ENCODE assay signal across 10 mouse cellular contexts in the genomic region with DNA sequence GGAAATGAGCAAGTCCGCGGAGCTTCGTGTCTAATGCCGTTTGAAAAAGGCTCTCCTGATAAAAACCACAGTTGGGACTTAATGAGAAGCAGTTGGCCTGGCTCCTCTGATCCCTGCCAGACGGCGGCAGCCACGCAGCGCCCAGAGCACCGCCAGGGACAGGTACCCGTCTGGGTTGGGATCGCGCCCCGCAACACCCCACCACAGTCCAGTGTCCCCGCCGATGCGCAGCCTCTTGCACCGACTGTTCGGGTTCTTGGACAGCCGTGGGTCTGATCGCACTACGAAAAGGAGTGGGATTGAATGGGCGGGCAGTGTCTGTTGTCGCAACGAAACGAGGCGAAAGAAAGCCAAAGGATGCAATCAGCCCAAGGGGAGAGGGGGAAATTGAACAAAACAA. TPM values are rescaled to one million over a fixed set of nuclear protein-coding genes. Genes with fewer than 3 reads are reported as not detected.
DNase-seq lines count a peak whose midpoint lies in the region; ATAC-seq lines count a peak whose summit lies in the region.
"Had no signal": no experiment of that assay in that cellular context is flagged by ENCODE, and none has a peak within 500 bp of the region (broad histone marks: within the 10 kb centered on the region; RNA-seq: fewer than 3 reads in every experiment).

No protein-coding gene starts in this region.

- peaks cover 68% of the 10 kb centered on the region for H3K27me3 ChIP-seq in midbrain, embryonic 11.5 days (ENCODE audit: control insufficient read depth, insufficient read depth, low read length)
- peaks cover 58% of the 10 kb centered on the region for H3K27me3 ChIP-seq in midbrain, embryonic 16.5 days (ENCODE audit: control insufficient read depth, insufficient read depth, low read depth, low read length)
- H3K27me3 ChIP-seq in forebrain, embryonic 12.5 days, result peaks cover 94% of the 10 kb centered on the region
- peaks cover 60% of the 10 kb centered on the region for H3K27me3 ChIP-seq in hindbrain, embryonic 16.5 days (replicated peaks; ENCODE audit: control insufficient read depth, insufficient read depth, low read length)

- H3K4me3 ChIP-seq in midbrain, embryonic 11.5 days (ENCODE audit: low read depth, low read length), result peak overlapping the region; percentile 41; the same call in 1 of the 2 replicates
- H3K4me3 ChIP-seq in midbrain, embryonic 16.5 days (ENCODE audit: low read depth, low read length), result no peak overlapping the region
- H3K4me3 ChIP-seq in forebrain, embryonic 12.5 days (replicated peaks), result peak overlapping the region; percentile 46
- H3K4me3 ChIP-seq in hindbrain, embryonic 16.5 days (ENCODE audit: low read length), result 0 out of 2 replicates have a peak overlapping the region, but pooled peaks have one; percentile 2
- H3K4me3 ChIP-seq: hindbrain, embryonic 15.5 days; neural tube, embryonic 13.5 days had no signal

- no peaks in the 10 kb centered on the region for H3K9me3 ChIP-seq in midbrain, embryonic 11.5 days (ENCODE audit: control insufficient read depth, low read length)
- no peaks in the 10 kb centered on the region for H3K9me3 ChIP-seq in midbrain, embryonic 16.5 days (replicated peaks; ENCODE audit: control insufficient read depth, low read length, poor library complexity, severe bottlenecking)
- no peaks in the 10 kb centered on the region for H3K9me3 ChIP-seq in forebrain, embryonic 12.5 days
- H3K9me3 ChIP-seq in hindbrain, embryonic 16.5 days (ENCODE audit: control insufficient read depth, low read length), result no peaks in the 10 kb centered on the region
- H3K9me3 ChIP-seq: hindbrain, embryonic 15.5 days; neural tube, embryonic 13.5 days had no signal

- H3K4me2 ChIP-seq in midbrain, embryonic 11.5 days, result peak overlapping the region; percentile 15
- H3K4me2 ChIP-seq in midbrain, embryonic 16.5 days (ENCODE audit: low read length), result no peak overlapping the region
- H3K4me2 ChIP-seq in forebrain, embryonic 12.5 days, result peak overlapping the region; percentile 34; the same call in 1 of the 2 replicates
- H3K4me2 ChIP-seq in hindbrain, embryonic 16.5 days (ENCODE audit: low read length), result no peak overlapping the region
- H3K4me2 ChIP-seq: hindbrain, embryonic 15.5 days; neural tube, embryonic 13.5 days had no signal

- peak; percentile 47 for ATAC-seq in midbrain, embryonic 11.5 days (ENCODE audit: low FRiP score)
- ATAC-seq in midbrain, embryonic 16.5 days, result no peak
- ATAC-seq in forebrain, embryonic 12.5 days (ENCODE audit: low FRiP score), result 0 out of 2 replicates have a peak, but pooled peaks have one; percentile 33
- ATAC-seq in hindbrain, embryonic 16.5 days, result peak; percentile 9; the same call in 1 of the 2 replicates

- no peak overlapping the region for H3K27ac ChIP-seq in midbrain, embryonic 11.5 days (ENCODE audit: low read depth, low read length)
- no peak overlapping the region for H3K27ac ChIP-seq in midbrain, embryonic 16.5 days (ENCODE audit: low read length)
- H3K27ac ChIP-seq in forebrain, embryonic 12.5 days, result no peak overlapping the region
- H3K27ac ChIP-seq in hindbrain, embryonic 16.5 days (ENCODE audit: low read depth, low read length), result no peak overlapping the region
- H3K27ac ChIP-seq: hindbrain, embryonic 15.5 days; neural tube, embryonic 13.5 days had no signal

- under 1% methylated on average over 26 of the region's 26 CpGs for WGBS in midbrain, embryonic 11.5 days
- under 1% methylated on average over 26 of the region's 26 CpGs for WGBS in midbrain, embryonic 16.5 days
- under 1% methylated on average over 26 of the region's 26 CpGs for WGBS in forebrain, embryonic 12.5 days
- WGBS in hindbrain, embryonic 16.5 days, result 1% methylated on average over 26 of the region's 26 CpGs

- DNase-seq in midbrain, embryonic 11.5 days (ENCODE audit: low spot score, missing footprints), result peak; percentile 98
- DNase-seq in retina, embryonic 14.5 days (ENCODE audit: low spot score), result peak; percentile 60
- no peak for DNase-seq in right cerebral cortex, postnatal 10 days (ENCODE audit: low spot score in 2 of 2)
- DNase-seq in left cerebral cortex, postnatal 10 days (ENCODE audit: extremely low spot score in 1 of 2, low spot score in 2 of 2), result no peak
- no peak for DNase-seq in urinary bladder, postnatal 14 days (ENCODE audit: low spot score)

- peaks cover 10% of the 10 kb centered on the region for H3K4me1 ChIP-seq in midbrain, embryonic 11.5 days (ENCODE audit: control insufficient read depth, insufficient read depth, low read length)
- peaks cover 8% of the 10 kb centered on the region; the same call in 1 of the 2 replicates for H3K4me1 ChIP-seq in midbrain, embryonic 16.5 days (ENCODE audit: control insufficient read depth, insufficient read depth, low read length)
- H3K4me1 ChIP-seq in forebrain, embryonic 12.5 days, result peaks cover 26% of the 10 kb centered on the region
- H3K4me1 ChIP-seq in hindbrain, embryonic 16.5 days (ENCODE audit: control insufficient read depth, insufficient read depth, low read depth, low read length), result peaks cover 8% of the 10 kb centered on the region

- no peak overlapping the region for H3K9ac ChIP-seq in midbrain, embryonic 11.5 days (ENCODE audit: low read length)
- H3K9ac ChIP-seq in midbrain, embryonic 16.5 days (ENCODE audit: low read depth, low read length), result no peak overlapping the region
- no peak overlapping the region for H3K9ac ChIP-seq in forebrain, embryonic 12.5 days
- H3K9ac ChIP-seq in hindbrain, embryonic 16.5 days (ENCODE audit: low read depth, low read length), result no peak overlapping the region
- H3K9ac ChIP-seq: hindbrain, embryonic 15.5 days; neural tube, embryonic 13.5 days had no signal

- H3K36me3 ChIP-seq in midbrain, embryonic 11.5 days (ENCODE audit: control insufficient read depth, insufficient read depth, low read length), result no peaks in the 10 kb centered on the region
- no peaks in the 10 kb centered on the region for H3K36me3 ChIP-seq in midbrain, embryonic 16.5 days (ENCODE audit: control insufficient read depth, insufficient read depth, low read length)
- H3K36me3 ChIP-seq in forebrain, embryonic 12.5 days (replicated peaks), result no peaks in the 10 kb centered on the region
- H3K36me3 ChIP-seq in hindbrain, embryonic 16.5 days (ENCODE audit: control insufficient read depth, insufficient read depth, low read length), result no peaks in the 10 kb centered on the region
- H3K36me3 ChIP-seq: hindbrain, embryonic 15.5 days; neural tube, embryonic 13.5 days had no signal

- intact Hi-C loops in left cerebral cortex, postnatal 10 days (cut with DNase I), result no loop called here

RNA-seq across cellular contexts. Expression of a gene that starts 1.7 kb away (rescaled TPM):
- 2.8 and 3.3 TPM in 2 replicates for polyA plus RNA-seq in midbrain, embryonic 11.5 days (2014; fragmentation: Nextera tagmentation; extraction: Ambion mirVana)
- 1.0 and 1.5 TPM in 2 replicates for polyA plus RNA-seq in midbrain, embryonic 16.5 days (2015; fragmentation: Nextera tagmentation; extraction: Ambion mirVana)
- 8.3 and 8.7 TPM in 2 replicates for polyA plus RNA-seq in forebrain, embryonic 12.5 days (2016; fragmentation: Nextera tagmentation; extraction: Ambion mirVana)
- polyA plus RNA-seq in hindbrain, embryonic 16.5 days (2015; fragmentation: Nextera tagmentation; extraction: Ambion mirVana), result 0.29 and 0.40 TPM in 2 replicates
- total RNA-seq in left cerebral cortex, postnatal 10 days (2021), result 1 to 10 TPM in 1 of 2 experiments, under 1 TPM in 1; 0.71 to 1.3 TPM
- polyA plus RNA-seq: neural tube, embryonic 13.5 days had no signal

RNA-seq across cellular contexts. Expression of a gene that starts 34.6 kb away (rescaled TPM):
- not detected in 2 replicates for polyA plus RNA-seq in midbrain, embryonic 11.5 days (2014; fragmentation: Nextera tagmentation; extraction: Ambion mirVana)
- not detected in 2 replicates for polyA plus RNA-seq in midbrain, embryonic 16.5 days (2015; fragmentation: Nextera tagmentation; extraction: Ambion mirVana)
- polyA plus RNA-seq in forebrain, embryonic 12.5 days (2016; fragmentation: Nextera tagmentation; extraction: Ambion mirVana), result not detected in 2 replicates
- polyA plus RNA-seq in hindbrain, embryonic 16.5 days (2015; fragmentation: Nextera tagmentation; extraction: Ambion mirVana), result not detected in 2 replicates
- total RNA-seq in left cerebral cortex, postnatal 10 days (2021), result not detected
- polyA plus RNA-seq: hindbrain, embryonic 15.5 days; neural tube, embryonic 13.5 days had no signal

RNA-seq across cellular contexts. Expression of a gene that starts 34.9 kb away (rescaled TPM):
- 87.6 and 90.6 TPM in 2 replicates for polyA plus RNA-seq in midbrain, embryonic 11.5 days (2014; fragmentation: Nextera tagmentation; extraction: Ambion mirVana)
- polyA plus RNA-seq in midbrain, embryonic 16.5 days (2015; fragmentation: Nextera tagmentation; extraction: Ambion mirVana), result 154 and 160 TPM in 2 replicates
- 115 and 120 TPM in 2 replicates for polyA plus RNA-seq in forebrain, embryonic 12.5 days (2016; fragmentation: Nextera tagmentation; extraction: Ambion mirVana)
- 131 and 139 TPM in 2 replicates for polyA plus RNA-seq in hindbrain, embryonic 16.5 days (2015; fragmentation: Nextera tagmentation; extraction: Ambion mirVana)
- 10 to 100 TPM; 79.0 to 85.0 TPM for total RNA-seq in left cerebral cortex, postnatal 10 days (2021)

RNA-seq across cellular contexts. Expression of a gene that starts 41.7 kb away (rescaled TPM):
- polyA plus RNA-seq in midbrain, embryonic 11.5 days (2014; fragmentation: Nextera tagmentation; extraction: Ambion mirVana), result not detected in 2 replicates
- polyA plus RNA-seq in midbrain, embryonic 16.5 days (2015; fragmentation: Nextera tagmentation; extraction: Ambion mirVana), result not detected in 2 replicates
- 0.19 and 0.27 TPM in 2 replicates for polyA plus RNA-seq in forebrain, embryonic 12.5 days (2016; fragmentation: Nextera tagmentation; extraction: Ambion mirVana)
- not detected in 2 replicates for polyA plus RNA-seq in hindbrain, embryonic 16.5 days (2015; fragmentation: Nextera tagmentation; extraction: Ambion mirVana)
- not detected for total RNA-seq in left cerebral cortex, postnatal 10 days (2021)
- polyA plus RNA-seq: hindbrain, embryonic 15.5 days; neural tube, embryonic 13.5 days had no signal

Comparison
In these comparisons a context has a peak if more than half of its experiments do, and no peak if none do; other contexts are left out.
1. H3K4me2 ChIP-seq: peak in midbrain, embryonic 11.5 days (single experiment) and forebrain, embryonic 12.5 days (single experiment); none in midbrain, embryonic 16.5 days (single experiment) and hindbrain, embryonic 16.5 days (single experiment).
2. DNase-seq: peak in midbrain, embryonic 11.5 days (single experiment) and retina, embryonic 14.5 days (single experiment); none in right cerebral cortex, postnatal 10 days (0 of 2), left cerebral cortex, postnatal 10 days (0 of 2) and urinary bladder, postnatal 14 days (single experiment).